14 mouse cellular contexts compared by ENCODE assay signal in the genomic region with DNA sequence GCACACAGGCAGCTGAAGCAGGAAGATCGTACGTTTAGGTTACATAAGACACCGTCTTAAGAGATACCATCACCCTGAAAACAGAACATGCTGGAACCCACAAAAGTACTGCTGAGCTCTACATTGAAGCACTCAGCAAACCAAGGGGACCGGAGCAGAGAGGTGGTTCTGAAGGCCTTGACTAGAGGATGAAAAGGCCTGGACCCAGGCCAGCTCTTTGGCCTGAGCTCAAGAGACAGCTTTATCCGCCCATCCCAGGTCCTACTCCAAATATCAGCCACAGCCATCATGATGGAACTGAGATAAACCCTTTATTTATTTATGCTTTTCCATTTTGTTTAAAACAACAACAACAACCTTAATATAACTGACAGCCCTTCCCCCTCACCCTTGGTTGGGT. TPM values are rescaled to one million over a fixed set of nuclear protein-coding genes. Genes with fewer than 3 reads are reported as not detected.
DNase-seq lines count a peak whose midpoint lies in the region; ATAC-seq lines count a peak whose summit lies in the region.
"Had no signal": no experiment of that assay in that cellular context is flagged by ENCODE, and none has a peak within 500 bp of the region (broad histone marks: within the 10 kb centered on the region; RNA-seq: fewer than 3 reads in every experiment).

No protein-coding gene starts in this region.

- H3K4me1 ChIP-seq in heart, embryonic 12.5 days (replicated peaks): peaks cover 48% of the 10 kb centered on the region
- peaks cover 12% of the 10 kb centered on the region for H3K4me1 ChIP-seq in lung, embryonic 15.5 days
- H3K4me1 ChIP-seq: midbrain, embryonic 13.5 days had no signal

- intact Hi-C loops in heart, postnatal 14 days (cut with DNase I): loop anchor here (5.0 kb wide), 1 partner anchor 69 kb away; the partner anchor contains the start of gene Nfatc2ip
- intact Hi-C loops in left cerebral cortex, postnatal 10 days (cut with DNase I): no loop called here

- DNase-seq in adrenal gland, postnatal 10 days: peak; percentile 56
- DNase-seq in adrenal gland, postnatal 4 days (ENCODE audit: low spot score in 2 of 2): no peak
- DNase-seq in heart, postnatal 14 days: no peak
- DNase-seq in lung, adult 18-20 months: no peak
- DNase-seq in left cerebral cortex, postnatal 10 days (ENCODE audit: extremely low spot score in 1 of 2, low spot score in 2 of 2): no peak
- DNase-seq: cerebellum, adult 11-12 months had no signal

- no peak overlapping the region for H3K4me3 ChIP-seq in heart, embryonic 12.5 days
- no peak overlapping the region for H3K4me3 ChIP-seq in lung, embryonic 15.5 days
- H3K4me3 ChIP-seq: hindbrain, embryonic 10.5 days; midbrain, embryonic 13.5 days; neural tube, embryonic 15.5 days had no signal

- 0 out of 2 replicates have a peak, but pooled peaks cover under 1% of the 10 kb centered on the region for H3K27me3 ChIP-seq in heart, embryonic 12.5 days (replicated peaks)
- H3K27me3 ChIP-seq in lung, embryonic 15.5 days: no peaks in the 10 kb centered on the region
- H3K27me3 ChIP-seq: midbrain, embryonic 13.5 days; neural tube, embryonic 15.5 days had no signal

- no peaks in the 10 kb centered on the region for H3K9me3 ChIP-seq in heart, embryonic 12.5 days (replicated peaks)
- H3K9me3 ChIP-seq in lung, embryonic 15.5 days: no peaks in the 10 kb centered on the region
- H3K9me3 ChIP-seq: hindbrain, embryonic 10.5 days; midbrain, embryonic 13.5 days; neural tube, embryonic 15.5 days had no signal

- ATAC-seq in heart, embryonic 12.5 days (ENCODE audit: insufficient number of reproducible peaks, low FRiP score): no peak
- no peak for ATAC-seq in lung, embryonic 15.5 days (ENCODE audit: borderline replicate concordance, extremely low read depth, low FRiP score, low TSS enrichment)
- ATAC-seq: forebrain, embryonic 16.5 days had no signal

- H3K9ac ChIP-seq in heart, embryonic 12.5 days: no peak overlapping the region
- no peak overlapping the region for H3K9ac ChIP-seq in lung, embryonic 15.5 days
- H3K9ac ChIP-seq: lung, embryonic 14.5 days; midbrain, embryonic 13.5 days; neural tube, embryonic 15.5 days had no signal

- no peak overlapping the region for H3K4me2 ChIP-seq in heart, embryonic 12.5 days
- H3K4me2 ChIP-seq in lung, embryonic 15.5 days: no peak overlapping the region
- H3K4me2 ChIP-seq: lung, embryonic 14.5 days; midbrain, embryonic 13.5 days; neural tube, embryonic 15.5 days had no signal

- WGBS in heart, embryonic 12.5 days: 86% methylated on average over 5 of the region's 5 CpGs
- 69% methylated on average over 5 of the region's 5 CpGs for WGBS in lung, embryonic 15.5 days

- peaks cover 56% of the 10 kb centered on the region for H3K36me3 ChIP-seq in heart, embryonic 12.5 days
- peaks cover 54% of the 10 kb centered on the region for H3K36me3 ChIP-seq in lung, embryonic 15.5 days

- peak overlapping the region; percentile 83; the same call in 1 of the 2 replicates for H3K27ac ChIP-seq in heart, embryonic 12.5 days (ENCODE audit: poor library complexity, severe bottlenecking)
- 0 out of 2 replicates have a peak overlapping the region, but pooled peaks have one; percentile 3 for H3K27ac ChIP-seq in lung, embryonic 15.5 days
- H3K27ac ChIP-seq: hindbrain, embryonic 10.5 days; macrophage; midbrain, embryonic 13.5 days; neural tube, embryonic 15.5 days had no signal

RNA-seq across cellular contexts. Expression of gene Atp2a1, which starts 3.8 kb away (rescaled TPM):
- total RNA-seq in adrenal gland, postnatal 10 days (2021): 100 to 1,000 TPM; 189 to 579 TPM
- total RNA-seq in adrenal gland, postnatal 4 days (2021): 100 to 1,000 TPM in 1 of 2 experiments, 10 to 100 TPM in 1; 56.9 to 145 TPM
- polyA plus RNA-seq in heart, embryonic 12.5 days (2016; fragmentation: Nextera tagmentation; extraction: Ambion mirVana): 1.7 and 3.2 TPM in 2 replicates
- under 1 TPM; 0.48 to 0.49 TPM for total RNA-seq in heart, postnatal 14 days (2021)
- 1.3 and 2.8 TPM in 2 replicates for polyA plus RNA-seq in lung, embryonic 15.5 days (2015; fragmentation: Nextera tagmentation; extraction: Ambion mirVana)
- under 1 TPM in 1 of 2 experiments, not detected in 1; 0.20 TPM for total RNA-seq in left cerebral cortex, postnatal 10 days (2021)
- polyA plus RNA-seq: lung, embryonic 14.5 days; macrophage had no signal

RNA-seq across cellular contexts. Expression of gene Sh2b1, which starts 8.5 kb away (rescaled TPM):
- total RNA-seq in adrenal gland, postnatal 10 days (2021): 10 to 100 TPM; 47.5 to 53.4 TPM
- total RNA-seq in adrenal gland, postnatal 4 days (2021): 10 to 100 TPM; 59.2 to 60.9 TPM
- polyA plus RNA-seq in heart, embryonic 12.5 days (2016; fragmentation: Nextera tagmentation; extraction: Ambion mirVana): 43.2 and 45.1 TPM in 2 replicates
- 10 to 100 TPM; 44.3 to 44.8 TPM for total RNA-seq in heart, postnatal 14 days (2021)
- 45.6 and 46.8 TPM in 2 replicates for polyA plus RNA-seq in lung, embryonic 15.5 days (2015; fragmentation: Nextera tagmentation; extraction: Ambion mirVana)
- 10 to 100 TPM; 68.3 to 68.6 TPM for total RNA-seq in left cerebral cortex, postnatal 10 days (2021)

RNA-seq across cellular contexts. Expression of gene Tufm, which starts 20.5 kb away (rescaled TPM):
- 100 to 1,000 TPM; 215 to 222 TPM for total RNA-seq in adrenal gland, postnatal 10 days (2021)
- total RNA-seq in adrenal gland, postnatal 4 days (2021): 100 to 1,000 TPM; 158 to 166 TPM
- 167 and 168 TPM in 2 replicates for polyA plus RNA-seq in heart, embryonic 12.5 days (2016; fragmentation: Nextera tagmentation; extraction: Ambion mirVana)
- total RNA-seq in heart, postnatal 14 days (2021): 100 to 1,000 TPM; 291 to 309 TPM
- polyA plus RNA-seq in lung, embryonic 15.5 days (2015; fragmentation: Nextera tagmentation; extraction: Ambion mirVana): 125 and 127 TPM in 2 replicates
- total RNA-seq in left cerebral cortex, postnatal 10 days (2021): 100 to 1,000 TPM in 1 of 2 experiments, 10 to 100 TPM in 1; 81.6 to 103 TPM

RNA-seq across cellular contexts. Expression of gene Atxn2l, which starts 36.5 kb away (rescaled TPM):
- total RNA-seq in adrenal gland, postnatal 10 days (2021): 10 to 100 TPM; 65.0 to 84.5 TPM
- 100 to 1,000 TPM; 109 to 127 TPM for total RNA-seq in adrenal gland, postnatal 4 days (2021)
- polyA plus RNA-seq in heart, embryonic 12.5 days (2016; fragmentation: Nextera tagmentation; extraction: Ambion mirVana): 49.7 and 52.5 TPM in 2 replicates
- 10 to 100 TPM; 44.6 to 47.1 TPM for total RNA-seq in heart, postnatal 14 days (2021)
- 47.7 and 54.1 TPM in 2 replicates for polyA plus RNA-seq in lung, embryonic 15.5 days (2015; fragmentation: Nextera tagmentation; extraction: Ambion mirVana)
- 100 to 1,000 TPM; 123 to 125 TPM for total RNA-seq in left cerebral cortex, postnatal 10 days (2021)

RNA-seq across cellular contexts. Expression of gene Rabep2, which starts 38.1 kb away (rescaled TPM):
- total RNA-seq in adrenal gland, postnatal 10 days (2021): 10 to 100 TPM; 26.5 to 42.3 TPM
- 10 to 100 TPM; 52.1 to 63.2 TPM for total RNA-seq in adrenal gland, postnatal 4 days (2021)
- 23.3 and 23.9 TPM in 2 replicates for polyA plus RNA-seq in heart, embryonic 12.5 days (2016; fragmentation: Nextera tagmentation; extraction: Ambion mirVana)
- total RNA-seq in heart, postnatal 14 days (2021): 1 to 10 TPM; 7.7 TPM
- 35.4 and 37.6 TPM in 2 replicates for polyA plus RNA-seq in lung, embryonic 15.5 days (2015; fragmentation: Nextera tagmentation; extraction: Ambion mirVana)
- total RNA-seq in left cerebral cortex, postnatal 10 days (2021): 1 to 10 TPM; 8.7 to 8.8 TPM

Comparison
In these comparisons a context has a peak if more than half of its experiments do, and no peak if none do; other contexts are left out.
1. RNA of gene Atp2a1, which starts 3.8 kb away (total RNA-seq): 189 to 579 TPM in adrenal gland, postnatal 10 days and 56.9 to 145 TPM in adrenal gland, postnatal 4 days; 0.48 to 0.49 TPM in heart, postnatal 14 days and 0.20 TPM in left cerebral cortex, postnatal 10 days; every median in the first group is over 10 times any median in the second.